Mouse (Mus musculus): ENCODE data around the gene Fads2.
"Not testable (repeated sequence)": the region's sequence is repeated elsewhere in the genome, so short reads cannot be mapped to it uniquely, and the experiment has no call there.

Gene Fads2

GRCm38 (mm10) chr19:10101341-10102053, at the start of gene Fads2:
Gene Fads2, minus strand, starts transcription at chr19:10101746.
- DNase-seq (ENCODE audit: low read depth, low spot score) = peak; percentile 7

GRCm38 (mm10) chr19:10149189-10149588, 47.6 kb upstream of the Fads2 start:
- DNase-seq (ENCODE audit: low read depth, low spot score) = no peak

- no peak for DNase-seq (ENCODE audit: low read depth, low spot score)
Measured at GRCm38 (mm10) chr19:10148555-10148954, 47.0 kb upstream of the Fads2 start.

- no peak for DNase-seq (ENCODE audit: low read depth, low spot score)
Measured at GRCm38 (mm10) chr19:10144464-10144863, 42.9 kb upstream of the Fads2 start.

GRCm38 (mm10) chr19:10143667-10144066, 42.1 kb upstream of the Fads2 start:
- no peak for DNase-seq (ENCODE audit: low read depth, low spot score)

GRCm38 (mm10) chr19:10139736-10140135, 38.2 kb upstream of the Fads2 start:
- no peak for DNase-seq (ENCODE audit: low read depth, low spot score)

DNA sequence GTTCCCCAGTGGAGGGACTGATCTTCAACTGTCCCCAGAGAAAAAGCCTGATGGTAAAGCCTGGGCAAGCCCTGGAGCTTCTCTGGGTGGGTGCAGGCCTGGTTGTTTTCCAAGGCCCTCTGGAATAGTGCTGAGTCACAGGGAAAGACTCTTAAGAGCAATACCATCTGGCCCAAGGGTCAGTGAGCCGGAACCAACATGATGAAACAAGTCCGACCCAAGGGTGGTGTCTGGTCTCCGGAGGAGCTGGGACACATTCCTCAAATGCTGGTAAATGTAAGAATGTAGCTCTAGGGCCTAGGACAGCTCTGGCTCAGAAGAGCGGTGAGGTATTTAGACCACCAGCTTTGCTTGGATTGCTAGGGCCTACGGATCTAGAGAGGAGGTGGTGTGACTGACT, 35.9 kb upstream of the Fads2 start:
- no peak for DNase-seq (ENCODE audit: low read depth, low spot score)

GRCm38 (mm10) chr19:10134692-10135091, 33.1 kb upstream of the Fads2 start:
- no peak for DNase-seq (ENCODE audit: low read depth, low spot score)

DNA sequence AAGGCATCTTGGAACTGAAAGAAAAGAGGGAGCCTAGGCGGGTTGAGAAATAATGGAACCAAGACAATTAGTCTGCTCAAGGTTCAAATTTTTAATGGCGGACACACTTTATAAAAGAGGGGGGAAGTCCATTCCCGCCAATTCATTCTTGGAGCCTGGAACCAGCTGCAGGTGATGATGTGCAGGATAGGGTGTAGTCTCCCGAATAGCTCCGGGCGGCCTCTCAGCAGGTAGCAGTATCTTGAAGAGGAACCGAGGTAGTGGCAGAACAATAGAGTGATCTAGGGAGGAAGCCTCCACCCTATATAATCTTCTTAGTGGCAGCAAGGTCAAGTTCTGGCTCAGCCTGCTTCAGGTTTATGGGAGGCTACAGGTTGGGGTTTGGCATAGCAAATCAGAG, 28.0 kb upstream of the Fads2 start:
- not testable (repeated sequence) for DNase-seq (ENCODE audit: low read depth, low spot score)

- DNase-seq (ENCODE audit: low read depth, low spot score) = no peak
Measured at GRCm38 (mm10) chr19:10126479-10127250, 25.1 kb upstream of the Fads2 start.

DNA sequence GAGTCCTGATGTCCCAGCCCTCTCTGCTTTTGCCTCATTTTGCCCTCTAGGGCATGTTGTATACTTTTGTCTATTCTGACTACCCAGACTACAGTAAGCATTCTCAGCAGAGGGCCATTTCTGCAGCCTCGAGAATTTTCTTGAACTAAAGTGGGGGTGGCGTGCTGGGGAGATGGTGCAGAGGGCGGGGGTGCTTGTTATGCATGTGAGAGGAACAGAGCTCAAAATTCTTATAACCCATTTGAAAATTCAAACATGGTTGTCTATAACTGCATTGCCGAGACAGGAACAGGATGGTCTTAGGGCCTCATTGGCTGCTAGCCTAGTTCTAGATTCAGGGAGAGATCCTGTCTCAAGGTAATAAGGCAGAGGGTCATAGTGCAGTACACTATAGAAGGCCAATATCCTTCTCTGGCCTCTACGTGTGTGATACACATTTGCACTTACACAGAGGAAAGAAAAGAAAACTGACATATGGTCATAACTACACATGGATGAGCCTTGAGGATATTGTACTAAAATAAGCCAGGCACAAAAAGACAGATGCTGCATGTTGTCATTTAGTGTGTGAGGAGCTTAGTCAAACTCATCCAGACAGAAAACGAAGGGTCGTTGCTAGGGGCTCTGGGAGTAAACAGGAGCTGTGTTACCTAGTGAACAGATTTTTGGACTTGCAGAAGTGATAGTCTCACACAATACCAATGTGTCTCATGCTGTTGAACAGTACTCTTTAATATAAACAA, 22.5 kb upstream of the Fads2 start:
- DNase-seq (ENCODE audit: low read depth, low spot score) = no peak

- no peak for DNase-seq (ENCODE audit: low read depth, low spot score)
Measured at GRCm38 (mm10) chr19:10122021-10122631, 20.6 kb upstream of the Fads2 start.

- no peak for DNase-seq (ENCODE audit: low read depth, low spot score)
Measured at GRCm38 (mm10) chr19:10116641-10117040, 15.1 kb upstream of the Fads2 start.

DNA sequence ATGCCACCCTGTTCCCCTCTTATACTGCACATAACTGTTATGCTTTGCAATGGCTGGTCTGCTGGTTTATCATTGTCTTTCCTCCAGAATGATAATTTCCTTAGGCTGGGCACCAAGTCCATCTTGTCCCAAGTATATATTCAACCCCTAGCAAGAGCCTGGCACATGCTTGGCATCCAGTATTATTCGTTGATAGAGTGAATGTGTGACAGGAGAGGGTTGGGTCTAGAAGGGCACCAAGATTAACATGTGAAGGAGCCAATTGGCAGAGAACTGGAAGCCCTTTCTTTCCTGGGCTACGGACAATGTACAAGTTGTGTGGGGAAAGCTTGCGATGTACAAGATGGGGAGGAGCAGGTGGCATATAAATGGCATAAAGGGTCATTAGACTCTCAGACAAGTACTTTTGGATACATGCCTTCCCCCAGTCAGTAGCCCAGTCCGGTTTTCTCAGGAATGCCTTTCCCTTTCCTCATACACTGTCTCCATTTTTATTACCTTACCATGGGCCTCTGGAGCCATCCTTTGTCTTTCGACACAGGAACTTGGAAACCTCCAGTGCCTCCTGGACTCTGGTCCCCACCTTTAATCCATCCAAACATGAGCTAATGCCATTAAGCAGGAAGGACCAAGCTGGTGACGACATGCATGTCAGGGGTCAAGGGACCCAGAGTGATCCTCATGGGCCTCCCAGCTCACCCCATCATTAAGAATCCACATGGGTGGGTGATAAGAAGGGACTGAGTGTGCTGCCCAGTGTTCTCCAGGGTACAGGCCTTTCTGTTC, 14.0 kb upstream of the Fads2 start:
- no peak for DNase-seq (ENCODE audit: low read depth, low spot score)

DNA sequence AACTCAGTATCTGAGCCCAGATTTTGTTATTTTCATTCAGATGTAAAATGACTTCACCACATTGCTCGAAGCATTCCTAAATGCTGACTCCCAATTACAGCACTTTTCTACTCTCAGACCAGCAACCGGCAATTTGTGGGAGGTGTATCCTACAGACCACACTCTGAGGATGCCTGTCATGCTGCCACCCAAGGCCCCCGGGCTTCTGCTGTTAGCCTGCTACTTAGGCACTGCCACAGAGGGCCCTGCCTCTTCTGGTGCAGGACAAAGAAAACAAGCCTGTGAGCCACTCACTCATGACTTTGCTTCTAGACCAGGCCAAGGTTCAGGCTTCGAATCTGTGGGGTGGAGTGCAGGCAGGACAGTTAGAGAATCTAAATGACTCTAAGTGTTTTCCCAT, 11.4 kb upstream of the Fads2 start:
- no peak for DNase-seq (ENCODE audit: low read depth, low spot score)

- no peak for DNase-seq (ENCODE audit: low read depth, low spot score)
Measured at GRCm38 (mm10) chr19:10108666-10109065, 7.1 kb upstream of the Fads2 start.

GRCm38 (mm10) chr19:10108129-10108528, 6.6 kb upstream of the Fads2 start:
- no peak for DNase-seq (ENCODE audit: low read depth, low spot score)

DNA sequence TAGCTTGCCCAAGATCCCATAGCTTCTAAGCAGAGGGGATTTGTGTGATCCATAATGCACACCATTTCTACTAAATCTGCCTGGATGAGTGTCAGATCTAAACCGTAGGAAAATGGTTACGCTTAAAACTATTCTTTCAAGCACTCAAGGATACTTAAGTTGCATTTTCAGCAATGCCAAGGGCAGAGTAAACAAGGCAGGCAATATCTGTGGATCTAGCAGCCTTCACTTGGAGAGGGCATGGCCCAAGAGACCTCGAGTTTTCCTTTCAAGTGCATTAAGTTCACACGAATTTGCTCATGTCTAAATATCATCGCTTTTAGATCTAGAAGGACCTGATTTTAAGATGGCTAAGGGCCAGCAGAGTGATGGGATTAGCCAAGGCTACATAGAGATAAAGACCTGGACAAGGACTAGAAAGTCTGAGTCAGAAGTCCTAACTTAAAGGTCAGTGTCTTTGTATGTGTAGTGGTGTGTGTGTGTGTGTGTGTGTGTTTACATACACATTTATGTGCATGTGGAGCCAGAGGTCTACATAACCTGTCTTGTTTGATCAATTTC, 5.6 kb upstream of the Fads2 start:
- no peak for DNase-seq (ENCODE audit: low read depth, low spot score)

DNA sequence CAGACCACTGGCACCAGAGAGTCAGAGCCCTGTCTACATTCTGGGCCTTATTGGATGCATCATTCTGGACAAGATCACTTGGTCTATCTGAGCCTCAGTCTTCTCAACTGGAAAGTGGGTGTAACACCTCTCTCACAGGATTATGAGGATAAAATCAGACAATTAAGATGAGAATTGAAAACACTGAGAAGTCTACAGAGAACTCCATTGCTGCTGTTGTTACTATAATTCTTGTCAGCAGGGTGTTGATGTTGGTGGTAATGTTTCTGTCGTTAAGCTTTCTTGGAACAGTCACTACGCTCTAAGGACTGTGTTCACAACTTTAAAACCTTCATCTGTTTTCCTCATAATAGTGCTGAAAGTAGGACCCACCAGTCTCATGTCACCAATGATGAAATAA, 5.1 kb upstream of the Fads2 start:
- DNase-seq (ENCODE audit: low read depth, low spot score) = no peak

- DNase-seq (ENCODE audit: low read depth, low spot score) = no peak
Measured at GRCm38 (mm10) chr19:10105034-10105493, 3.5 kb upstream of the Fads2 start.

DNA sequence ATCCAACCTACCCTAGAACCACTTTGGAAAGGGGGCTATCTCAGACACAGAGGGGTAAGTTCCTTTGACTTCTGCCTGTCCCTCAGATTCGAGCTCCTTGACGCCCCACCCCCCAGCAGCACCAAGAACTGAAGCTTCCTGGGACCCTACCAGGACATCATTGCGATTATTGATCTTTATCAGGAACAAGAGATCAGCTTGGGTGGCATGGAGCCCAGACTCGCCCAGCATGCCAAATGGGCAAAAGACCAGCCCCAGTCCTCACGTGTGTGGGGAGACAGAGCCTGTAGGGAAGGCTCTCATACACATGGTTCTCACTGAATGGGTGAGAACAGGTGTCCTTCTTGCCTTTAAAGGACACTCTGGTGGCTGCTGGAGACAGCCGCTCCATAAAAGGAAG, 2.7 kb upstream of the Fads2 start:
- DNase-seq (ENCODE audit: low read depth, low spot score) = no peak
